Mouse (Mus musculus): ENCODE measurements around the gene Gm20509. TPM values are rescaled to one million over a fixed set of nuclear protein-coding genes. Genes with fewer than 3 reads are reported as not detected.
"Not testable (repeated sequence)": the region's sequence is repeated elsewhere in the genome, so short reads cannot be mapped to it uniquely, and the experiment has no call there.

Gene Gm20509
- not detected in 2 replicates for polyA plus RNA-seq (2012; rRNA removed)

DNA sequence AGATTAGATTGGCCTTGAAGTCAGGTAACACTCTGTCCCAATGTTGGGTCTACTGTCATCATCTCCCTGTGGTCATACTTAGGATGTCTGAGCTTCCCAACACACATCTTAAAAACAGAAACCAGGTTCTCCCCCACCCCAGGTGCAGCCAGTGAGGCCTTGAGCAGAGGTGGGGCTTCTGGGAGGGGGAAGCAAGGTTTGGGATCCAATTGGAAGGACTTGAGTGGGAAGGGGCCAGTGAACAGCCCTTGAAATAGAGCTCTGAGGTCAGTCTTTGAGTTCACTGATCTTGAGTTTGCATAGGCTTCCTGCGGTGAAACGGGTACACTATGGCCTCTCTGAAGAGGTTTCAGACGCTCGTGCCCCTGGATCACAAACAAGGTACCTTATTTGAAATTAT, at the start of gene Gm20509:
TSS of gene Gm20509 (plus strand) at position 290 of the 400 bp plus-strand sequence.
- no peak for DNase-seq (ENCODE audit: low spot score)

DNA sequence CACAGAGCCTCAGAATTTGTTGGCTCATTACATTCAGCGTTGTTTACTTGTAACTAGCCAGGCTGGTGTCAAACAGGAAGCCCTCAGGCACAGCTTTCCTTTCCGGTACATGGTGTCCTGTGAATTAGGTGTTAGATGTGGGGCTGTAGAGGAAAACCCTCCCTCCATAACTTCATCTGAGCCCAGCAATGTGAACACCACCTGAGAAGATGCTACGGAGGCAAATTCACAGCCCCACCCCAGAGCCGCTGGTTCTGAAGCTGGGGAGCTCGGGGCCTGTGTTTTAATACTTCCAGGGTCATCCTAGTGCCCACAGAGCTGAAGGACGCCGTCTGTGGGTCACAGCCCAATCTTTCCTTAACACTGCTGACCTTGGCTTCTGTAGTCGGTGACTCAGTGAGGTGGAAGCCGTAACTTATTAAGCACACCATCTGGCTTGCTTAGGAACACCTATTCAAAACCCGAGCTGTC, 46.8 kb upstream of the Gm20509 start:
- DNase-seq (ENCODE audit: low spot score) = no peak

DNA sequence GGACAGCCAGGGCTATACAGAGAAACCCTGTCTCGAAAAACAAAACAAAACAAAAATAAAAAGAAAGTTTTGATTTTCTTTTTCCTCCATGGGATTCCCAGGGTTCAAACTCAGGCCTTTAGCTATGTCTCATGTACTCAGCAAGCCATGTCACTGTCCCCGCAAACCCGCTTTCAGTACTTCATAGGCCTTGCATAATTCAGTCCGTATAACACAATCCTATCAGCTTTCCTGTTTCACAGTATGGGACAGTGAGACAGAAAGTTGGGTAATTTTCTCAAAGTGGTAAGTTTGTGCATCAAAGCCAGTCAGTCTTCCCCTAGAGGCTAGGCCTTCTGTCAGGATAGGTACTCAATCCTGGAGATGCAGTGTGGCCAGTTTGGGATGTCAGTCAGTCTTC, 43.0 kb upstream of the Gm20509 start:
- DNase-seq (ENCODE audit: low spot score) = no peak

DNA sequence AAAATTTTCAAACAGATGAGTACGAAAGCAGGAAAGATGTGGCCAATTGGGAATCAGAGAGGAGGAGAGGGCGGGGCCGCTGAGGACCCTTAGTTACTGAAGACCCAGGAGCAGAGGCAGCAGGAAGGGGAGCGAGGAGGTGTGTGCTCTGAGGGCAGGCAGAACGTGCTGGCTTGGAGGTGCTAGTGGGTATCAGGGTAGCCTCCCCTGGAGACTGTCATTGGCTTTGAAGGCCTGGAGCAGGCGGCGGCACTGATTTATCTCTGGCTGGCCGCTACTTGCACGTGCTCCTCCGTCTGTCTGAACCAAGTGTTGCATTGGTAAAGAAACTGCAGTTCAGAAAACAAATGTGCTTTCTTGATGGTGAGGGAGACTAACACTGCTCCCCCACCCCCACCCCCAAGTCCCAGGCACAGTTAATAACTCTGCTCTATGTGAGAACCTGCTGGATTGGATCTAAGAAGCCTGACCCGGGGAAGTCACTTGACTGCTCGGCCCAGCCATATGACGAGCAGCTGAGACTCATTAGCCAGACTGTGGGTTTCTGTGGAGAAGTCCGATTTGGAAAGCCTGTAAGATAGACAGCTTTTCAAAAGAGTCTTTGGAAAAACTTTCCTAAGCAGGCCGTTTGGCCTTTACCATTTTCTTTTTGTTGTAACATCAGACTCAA, 38.5 kb upstream of the Gm20509 start:
- DNase-seq (ENCODE audit: low spot score) = no peak

DNA sequence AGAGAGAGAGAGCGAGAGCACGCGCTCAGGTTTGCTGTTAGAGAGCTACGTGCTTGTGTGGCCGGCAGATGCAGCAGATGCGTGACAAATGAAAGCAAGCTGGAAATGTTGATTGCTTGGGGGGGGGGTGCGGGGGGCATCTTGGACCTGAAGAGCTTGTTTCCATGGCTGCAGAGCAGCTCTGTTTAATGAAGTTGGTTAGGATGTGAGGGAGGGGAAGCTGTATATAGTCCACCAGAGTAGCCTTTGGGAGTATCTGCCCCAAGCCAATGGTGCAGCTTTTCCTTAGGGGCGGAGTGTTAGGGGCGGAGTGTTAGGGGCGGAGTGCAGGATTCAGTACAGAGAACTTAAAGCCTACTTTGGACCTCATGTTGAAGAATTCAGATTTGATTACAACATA, 35.2 kb upstream of the Gm20509 start:
- DNase-seq (ENCODE audit: low spot score) = no peak

DNA sequence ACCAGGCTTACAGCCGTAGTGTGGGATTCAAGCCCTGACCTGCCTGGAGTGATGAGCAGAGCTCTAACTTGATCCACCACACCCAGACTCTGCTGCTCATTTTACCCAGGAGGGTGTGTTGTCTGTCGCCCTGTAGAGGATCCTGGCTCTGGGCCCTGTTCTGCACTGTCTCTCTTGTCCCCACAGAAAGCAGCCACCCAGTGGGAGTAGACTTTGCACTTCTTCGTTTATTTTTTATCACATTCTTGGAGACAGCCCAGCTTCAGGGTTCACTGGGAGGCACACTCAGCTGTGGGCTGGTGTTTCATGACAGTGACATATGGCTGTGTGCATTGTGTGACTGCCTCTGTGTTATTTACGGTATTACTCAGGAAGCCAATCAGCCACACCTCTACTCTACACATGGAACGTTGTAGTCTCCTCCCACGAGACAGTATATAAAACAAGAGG, 34.0 kb upstream of the Gm20509 start:
- DNase-seq (ENCODE audit: low spot score) = no peak

DNA sequence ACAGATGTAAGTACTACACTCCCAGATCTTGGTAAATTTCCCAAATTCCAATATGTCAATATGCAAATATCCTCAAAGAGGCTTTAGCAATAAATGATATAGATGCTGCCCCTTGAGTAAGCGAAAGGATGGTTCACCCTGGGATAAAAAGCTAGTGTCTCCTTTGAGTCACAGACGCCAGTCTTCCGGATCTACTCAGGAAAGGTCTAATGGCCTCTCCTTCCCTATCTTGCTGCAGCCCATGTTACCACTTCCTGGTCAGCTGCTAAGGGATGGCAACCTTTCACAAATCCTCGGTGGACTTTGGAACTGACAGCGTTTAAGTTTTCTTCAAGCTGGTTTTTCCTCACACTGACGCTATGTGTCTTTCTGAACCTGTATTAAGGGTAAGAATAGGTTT, 33.6 kb upstream of the Gm20509 start:
- DNase-seq (ENCODE audit: low spot score) = no peak

DNA sequence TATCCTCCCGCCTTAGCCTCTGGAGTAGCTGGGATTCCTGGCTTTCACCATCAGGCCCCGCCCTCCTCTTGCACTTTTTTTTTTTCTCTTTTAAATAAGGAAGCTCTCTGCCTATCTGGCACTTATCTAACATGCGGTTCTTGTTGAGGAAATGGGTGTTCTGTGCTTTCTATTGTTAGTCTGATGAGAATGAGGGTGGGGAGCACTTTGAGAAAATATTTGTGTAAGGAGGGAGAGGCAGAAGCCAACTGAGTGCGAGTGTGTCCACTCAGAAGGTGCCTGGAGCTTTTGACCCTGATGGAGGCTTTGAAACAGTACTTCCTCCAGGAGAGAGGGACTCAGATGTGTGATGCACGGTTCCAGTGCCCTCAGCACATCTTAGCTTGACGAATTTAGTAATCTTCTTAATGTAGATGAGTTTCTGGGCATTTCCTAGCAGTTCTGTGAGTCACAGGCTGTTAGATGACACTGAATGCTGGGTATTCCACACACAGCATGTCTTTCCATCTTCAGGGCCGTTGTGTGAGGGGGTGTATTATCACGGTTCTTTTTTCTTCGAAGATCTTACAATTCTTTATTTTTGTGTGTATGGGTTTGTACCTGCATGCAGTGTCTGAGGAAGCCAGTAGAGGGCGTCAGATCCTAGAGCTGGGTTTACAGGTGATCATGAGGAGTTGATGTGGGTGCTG, 31.2 kb upstream of the Gm20509 start:
- no peak for DNase-seq (ENCODE audit: low spot score)

DNA sequence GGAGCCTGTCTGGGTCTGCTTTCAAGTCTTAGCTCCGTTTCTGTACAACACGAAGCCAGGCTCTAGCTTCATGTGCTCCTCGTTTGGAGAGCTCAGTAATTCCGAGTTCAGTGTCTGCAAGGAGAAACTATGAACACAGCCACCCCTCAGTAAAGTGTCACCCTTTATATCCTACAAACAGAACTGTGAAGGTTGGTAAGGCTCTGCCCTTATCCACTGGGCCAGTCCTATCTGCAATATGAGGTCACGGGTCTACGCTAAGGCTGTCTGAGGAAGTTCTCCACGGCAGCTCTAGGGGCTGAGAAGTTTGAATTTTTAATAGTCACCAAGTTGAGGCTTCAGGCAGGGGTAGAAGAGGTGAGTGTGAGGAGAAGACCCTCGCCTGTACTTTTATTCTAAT, 29.8 kb upstream of the Gm20509 start:
- DNase-seq (ENCODE audit: low spot score) = no peak

DNA sequence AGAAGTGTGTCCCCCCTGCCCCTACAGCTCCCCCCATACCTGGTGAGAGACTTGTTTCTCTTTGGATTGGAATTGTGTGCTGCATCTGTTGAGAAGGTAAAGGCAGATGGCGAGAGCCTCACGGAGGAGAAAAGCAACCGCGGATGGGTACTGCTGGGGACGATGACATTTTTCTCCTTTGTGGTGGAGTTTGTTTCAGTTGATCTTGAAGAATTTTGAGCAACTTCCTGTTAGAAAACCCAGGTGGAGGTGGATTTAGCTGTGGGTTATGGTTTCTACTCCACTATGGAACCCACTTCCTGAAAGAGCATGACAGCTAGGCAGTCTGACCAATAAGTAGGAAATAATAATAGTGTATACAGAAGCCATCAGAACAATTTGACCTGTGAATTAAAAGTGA, 29.1 kb upstream of the Gm20509 start:
- no peak for DNase-seq (ENCODE audit: low spot score)

DNA sequence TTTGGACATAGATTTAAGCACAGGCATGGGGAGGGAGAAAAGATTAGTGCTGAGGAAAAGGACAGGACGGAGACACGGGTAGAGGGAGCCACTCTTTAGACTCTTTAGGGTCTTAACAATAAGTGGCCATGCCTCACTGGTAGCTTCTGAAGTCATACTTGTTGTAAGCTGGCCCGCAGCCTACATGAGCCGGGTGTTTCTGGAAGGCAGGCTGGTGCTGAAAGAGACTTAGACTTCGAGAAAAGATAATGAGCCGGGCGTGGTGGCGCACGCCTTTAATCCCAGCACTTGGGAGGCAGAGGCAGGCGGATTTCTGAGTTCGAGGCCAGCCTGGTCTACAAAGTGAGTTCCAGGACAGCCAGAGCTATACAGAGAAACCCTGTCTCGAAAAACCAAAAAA, 22.9 kb upstream of the Gm20509 start:
- not testable (repeated sequence) for DNase-seq (ENCODE audit: low spot score)

DNA sequence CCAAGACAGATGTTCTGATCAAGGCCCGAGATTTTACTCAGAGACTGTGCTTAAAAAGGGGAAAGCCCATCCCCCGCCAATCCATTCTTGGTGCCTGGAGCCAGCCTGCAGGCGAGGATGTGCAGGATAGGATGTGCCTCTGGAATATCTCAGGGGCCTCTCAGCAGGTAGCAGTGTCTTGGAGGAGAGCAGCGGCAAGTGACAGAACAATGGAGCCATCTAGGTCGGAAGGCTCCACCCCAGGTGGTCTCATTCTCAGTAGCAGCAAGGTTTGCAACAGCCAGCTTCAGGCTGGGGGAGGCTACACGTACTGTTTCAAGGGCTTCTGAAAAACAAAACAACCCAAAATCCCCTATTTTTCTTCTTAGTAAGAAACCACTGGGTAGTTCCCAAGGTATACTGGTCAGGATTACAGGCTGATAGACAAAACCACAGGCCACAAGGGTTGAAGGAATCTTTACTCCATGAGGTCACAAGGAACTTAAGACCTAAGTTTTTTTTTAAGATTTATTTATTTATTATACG, 22.4 kb upstream of the Gm20509 start:
- no peak for DNase-seq (ENCODE audit: low spot score)

DNA sequence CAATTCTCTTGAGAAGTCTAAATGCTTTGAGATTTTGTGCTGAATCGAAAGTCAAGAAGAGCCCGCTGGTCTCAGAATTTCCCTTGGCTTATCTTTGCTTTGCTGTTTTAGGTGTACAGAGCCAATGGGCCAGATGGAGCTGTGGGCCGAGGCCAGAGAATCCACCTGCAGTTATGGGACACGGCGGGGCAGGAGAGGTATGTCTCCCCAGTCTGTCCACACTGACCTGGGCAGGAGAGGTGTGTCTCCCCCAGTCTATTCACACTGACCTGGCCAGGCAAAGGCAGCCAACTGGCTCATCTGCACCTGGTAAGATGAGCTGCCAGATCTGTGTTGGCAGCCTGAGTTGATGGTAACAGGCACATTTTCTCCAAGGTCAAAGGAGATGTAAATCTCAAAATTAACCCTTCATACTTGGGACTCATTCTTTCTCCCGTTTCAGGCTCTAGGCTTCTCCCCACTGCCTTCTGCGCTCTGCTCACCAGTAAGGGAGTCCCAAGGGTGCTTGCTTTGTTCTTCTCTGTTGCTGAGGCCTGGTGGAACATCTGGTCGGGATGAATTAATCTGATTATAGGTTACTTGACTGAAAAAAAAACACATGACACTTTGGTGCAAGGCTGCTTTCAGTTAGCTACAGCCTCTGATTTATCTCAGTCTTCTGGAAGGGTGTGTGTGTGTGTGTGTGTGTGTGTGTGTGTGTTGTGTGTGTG, 19.8 kb upstream of the Gm20509 start:
- no peak for DNase-seq (ENCODE audit: low spot score)

DNA sequence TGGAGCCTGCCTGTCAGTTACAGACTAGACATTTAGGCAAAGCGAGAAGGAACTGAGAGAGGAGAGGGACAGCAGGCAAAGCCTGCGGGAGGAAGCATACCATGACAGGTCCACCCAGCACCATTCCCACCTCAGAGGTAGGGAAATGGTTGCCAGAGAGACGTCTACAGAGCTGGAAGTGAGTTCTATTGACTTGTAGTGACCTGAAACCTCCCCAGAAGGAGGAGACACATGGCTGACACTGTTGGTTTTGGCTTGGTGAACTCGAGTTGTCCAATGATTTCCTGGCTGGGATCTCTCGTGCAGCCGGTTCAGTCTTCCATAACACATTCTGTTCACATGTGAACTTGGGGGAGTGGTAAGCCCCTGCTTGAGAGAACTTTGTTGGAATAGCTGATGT, 18.3 kb upstream of the Gm20509 start:
- DNase-seq (ENCODE audit: low spot score) = no peak

DNA sequence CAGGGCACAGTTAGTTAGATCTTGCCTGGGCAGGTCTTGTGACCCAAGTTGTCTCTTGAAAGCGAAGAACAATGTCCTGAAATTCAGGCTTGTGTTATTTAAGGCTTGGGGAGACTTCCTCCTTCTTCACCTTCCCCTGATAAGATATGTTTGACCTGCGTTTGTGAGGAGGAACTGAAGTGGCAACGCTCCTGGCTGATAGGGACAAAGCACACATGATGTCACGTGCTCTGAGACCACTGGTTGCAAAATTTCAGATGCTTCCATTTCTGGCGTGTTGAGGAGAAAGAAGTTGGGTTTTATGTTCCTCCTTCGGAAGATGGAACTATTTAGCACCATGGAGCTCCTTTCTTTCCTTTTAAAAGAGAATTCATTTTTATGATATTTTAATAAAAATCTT, 16.4 kb upstream of the Gm20509 start:
- no peak for DNase-seq (ENCODE audit: low spot score)

DNA sequence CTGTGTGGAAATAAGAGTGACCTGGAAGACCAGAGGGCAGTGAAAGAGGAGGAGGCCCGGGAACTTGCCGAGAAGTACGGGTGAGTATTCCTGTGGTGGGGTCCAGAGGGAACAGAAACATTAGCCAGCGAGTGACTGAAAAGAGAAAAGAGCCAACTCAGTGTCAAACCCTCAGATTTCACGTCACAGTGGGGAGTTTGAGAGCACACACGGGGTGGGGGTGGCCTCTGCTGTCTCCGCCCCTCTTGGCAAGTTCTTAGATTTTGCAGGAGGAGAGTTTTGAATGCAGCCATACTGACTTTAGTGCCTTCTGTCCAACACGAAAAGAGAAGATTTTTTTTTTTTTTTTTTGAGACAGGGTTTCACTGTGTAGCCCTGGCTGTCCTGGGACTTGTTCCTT, 15.1 kb upstream of the Gm20509 start:
- DNase-seq (ENCODE audit: low spot score) = no peak

DNA sequence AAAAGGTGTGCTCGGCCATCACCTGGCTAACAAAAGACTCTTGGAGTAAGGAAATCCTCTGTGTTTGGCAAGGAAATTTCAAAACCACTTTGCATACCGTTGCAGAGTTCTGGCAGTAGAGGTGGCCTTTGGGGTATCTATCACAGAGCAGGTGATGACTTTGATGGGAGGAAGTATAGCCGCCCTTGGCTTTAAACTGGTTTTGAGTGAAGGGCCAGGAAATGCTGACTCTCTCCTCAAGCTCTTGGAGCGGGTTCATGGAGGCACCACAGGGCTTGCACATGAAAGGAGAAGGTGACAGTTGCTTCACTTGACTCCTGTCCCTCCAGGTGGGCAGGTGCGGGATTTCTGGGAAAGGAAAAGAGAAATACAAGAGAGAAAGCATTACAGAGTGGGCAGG, 14.7 kb upstream of the Gm20509 start:
- no peak for DNase-seq (ENCODE audit: low spot score)

DNA sequence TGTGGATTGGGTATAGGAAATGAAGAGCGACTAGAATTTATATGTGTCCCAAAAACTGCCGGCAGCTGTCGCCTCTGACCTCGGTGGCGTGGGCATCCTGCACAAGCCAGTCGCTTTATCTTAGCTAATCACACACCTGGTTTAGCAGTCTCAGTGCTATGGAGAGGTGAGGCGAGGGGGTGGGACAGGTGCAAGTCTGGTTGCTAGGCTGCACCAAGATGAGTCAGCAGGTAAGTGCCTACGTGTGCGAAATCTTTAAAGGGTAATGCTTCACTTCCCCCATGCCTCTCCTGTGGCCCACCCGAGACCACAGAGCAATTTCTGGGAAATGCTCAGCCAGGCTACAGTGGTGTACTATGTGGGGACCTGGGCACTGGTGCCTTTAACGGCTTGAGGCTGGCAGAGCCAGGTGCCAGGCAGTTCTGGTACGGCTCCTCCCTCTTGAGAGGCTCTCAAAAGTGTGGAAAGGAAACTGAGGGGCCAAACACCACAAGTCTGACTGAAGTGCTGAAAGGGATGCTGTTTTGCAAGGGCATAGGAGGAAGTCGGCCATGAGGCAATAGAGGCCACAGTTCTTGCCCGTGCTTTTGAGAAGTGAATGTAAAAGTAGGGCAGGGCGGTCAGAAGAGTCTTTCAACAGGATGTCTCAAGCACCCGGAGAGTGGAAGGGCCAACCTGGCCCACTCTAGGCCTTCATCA, 12.9 kb upstream of the Gm20509 start:
- no peak for DNase-seq (ENCODE audit: low spot score)

DNA sequence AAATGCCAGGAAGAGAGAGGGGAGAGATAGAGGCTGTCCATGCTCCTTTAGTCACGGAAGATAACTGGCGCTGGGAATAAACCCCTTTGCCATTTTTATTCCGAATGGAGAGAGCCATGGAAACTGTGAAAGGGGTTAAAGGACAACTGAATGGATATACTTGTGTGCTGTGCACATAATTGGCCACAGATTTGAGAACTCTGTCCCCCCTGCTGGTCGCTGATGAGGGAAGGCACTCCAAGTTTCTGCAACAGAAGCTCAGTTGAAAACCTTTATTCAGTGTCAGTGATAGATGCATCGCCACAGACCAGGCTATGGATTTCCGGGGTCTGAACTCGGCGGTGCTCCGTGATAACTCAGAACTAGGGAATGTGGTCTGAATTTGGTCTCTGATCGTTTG, 12.1 kb upstream of the Gm20509 start:
- no peak for DNase-seq (ENCODE audit: low spot score)

DNA sequence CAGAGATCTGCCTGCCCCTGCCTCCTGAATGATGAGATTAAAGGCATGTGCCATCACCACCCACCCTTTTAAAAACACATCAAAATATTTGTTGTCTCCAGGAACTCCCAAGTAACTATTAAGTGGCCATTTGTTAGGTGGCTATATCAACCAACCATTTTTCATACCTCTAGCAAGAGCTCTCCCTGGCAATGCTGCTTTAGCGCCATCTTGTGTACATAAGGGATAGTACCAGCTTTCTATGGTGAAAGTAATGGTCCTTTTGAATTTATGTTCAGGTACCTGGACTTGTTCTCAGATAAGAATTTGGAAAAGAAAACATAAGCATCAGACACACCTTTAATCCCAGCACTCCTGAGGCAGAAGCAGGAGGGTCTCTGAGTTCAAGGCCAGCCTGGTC, 10.5 kb upstream of the Gm20509 start:
- no peak for DNase-seq (ENCODE audit: low spot score)

DNA sequence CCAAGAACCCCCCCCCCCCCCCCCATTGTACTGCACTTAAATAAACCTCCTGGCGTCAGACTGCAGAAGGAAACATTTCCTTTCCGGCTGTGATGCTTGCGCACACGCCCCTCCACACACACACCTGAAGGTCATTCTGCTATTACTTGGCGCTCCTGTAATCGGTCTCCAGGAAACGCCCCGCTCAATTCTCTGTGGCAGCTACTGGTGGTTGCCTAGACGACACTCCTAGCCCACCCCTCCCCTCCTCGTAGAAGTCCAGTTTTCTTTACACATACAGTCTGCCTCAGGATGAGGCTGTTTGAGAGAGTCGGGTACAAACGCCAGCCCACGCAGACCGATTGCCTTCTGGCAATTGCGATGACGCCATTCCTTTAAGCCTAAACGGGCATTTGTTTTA, 7.7 kb upstream of the Gm20509 start:
- DNase-seq (ENCODE audit: low spot score) = no peak

DNA sequence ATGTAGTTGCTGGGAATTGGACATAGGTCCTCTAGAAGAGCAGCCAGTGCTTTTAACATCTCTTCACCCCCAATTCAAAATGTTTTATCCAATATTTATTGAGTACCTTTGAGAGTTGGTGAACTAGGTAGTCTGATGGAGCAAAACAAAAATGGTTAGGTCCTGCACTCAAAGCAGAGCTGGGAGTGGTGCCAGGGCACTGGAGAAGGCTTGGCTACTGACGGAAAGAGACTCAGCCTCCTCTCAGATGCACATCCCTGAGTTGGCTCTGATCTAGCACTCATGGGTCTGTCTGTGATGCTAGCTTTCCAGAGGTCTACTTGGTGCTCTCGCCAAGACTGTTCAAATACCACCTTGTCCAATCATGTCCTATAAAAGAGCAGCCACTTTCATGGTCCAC, 4.4 kb upstream of the Gm20509 start:
- DNase-seq (ENCODE audit: low spot score) = no peak

Data from urinary bladder, adult 2 months (tissue).